Mouse (Mus musculus): Measurements from ENCODE around the gene Pabpc4. TPM values are rescaled to one million over a fixed set of nuclear protein-coding genes. Genes with fewer than 3 reads are reported as not detected.
"Not testable (repeated sequence)": the region's sequence is repeated elsewhere in the genome, so short reads cannot be mapped to it uniquely, and the experiment has no call there.

The Pabpc4 gene
- polyA plus RNA-seq, 1 experiment from 2014 or later: 32.2 TPM

GRCm38 (mm10) chr4:123292989-123293388 is 30.8 kb downstream of the Pabpc4 start:
- no peak overlapping the region for H3K27ac ChIP-seq (replicated peaks)
- H3K9me3 ChIP-seq: no peaks in the 10 kb centered on the region
- H3K9ac ChIP-seq: no peak overlapping the region
- H3K4me3 ChIP-seq: no peak overlapping the region
- ATAC-seq (ENCODE audit: low FRiP score, low read depth): no peak
- no peaks in the 10 kb centered on the region for H3K27me3 ChIP-seq
- WGBS: 95% methylated on average over 7 of the region's 7 CpGs
- no peak overlapping the region for H3K4me2 ChIP-seq
- no peaks in the 10 kb centered on the region for H3K4me1 ChIP-seq (replicated peaks)
- peaks cover 84% of the 10 kb centered on the region for H3K36me3 ChIP-seq

- no peak overlapping the region for H3K4me2 ChIP-seq
- no peak overlapping the region for H3K27ac ChIP-seq (replicated peaks)
- no peaks in the 10 kb centered on the region for H3K4me1 ChIP-seq (replicated peaks)
- H3K27me3 ChIP-seq: no peaks in the 10 kb centered on the region
- peaks cover 87% of the 10 kb centered on the region for H3K36me3 ChIP-seq
- no peaks in the 10 kb centered on the region for H3K9me3 ChIP-seq
- no peak for ATAC-seq (ENCODE audit: low FRiP score, low read depth)
- H3K9ac ChIP-seq: no peak overlapping the region
- WGBS: 86% methylated on average over 7 of the region's 7 CpGs
- no peak overlapping the region for H3K4me3 ChIP-seq
Observed at GRCm38 (mm10) chr4:123293661-123294443, 31.7 kb downstream of the Pabpc4 start.

- peaks cover 86% of the 10 kb centered on the region for H3K36me3 ChIP-seq
- H3K9ac ChIP-seq; H3K9me3 ChIP-seq; H3K27ac ChIP-seq (replicated peaks); H3K4me3 ChIP-seq; ATAC-seq (ENCODE audit: low FRiP score, low read depth); H3K27me3 ChIP-seq; H3K4me2 ChIP-seq; H3K4me1 ChIP-seq (replicated peaks): not testable (repeated sequence)
- 93% methylated on average over 15 of the region's 15 CpGs for WGBS
Observed at GRCm38 (mm10) chr4:123295026-123295425, 32.9 kb downstream of the Pabpc4 start.

GRCm38 (mm10) chr4:123295516-123296147 is 33.5 kb downstream of the Pabpc4 start:
- Histone ChIP-seq H3K9me3 (no peaks in the 10 kb centered on the region), H3K36me3 (peaks cover 85% of the 10 kb centered on the region), H3K9ac (no peak overlapping the region), H3K4me3 (no peak overlapping the region), H3K4me1 (replicated peaks) (no peaks in the 10 kb centered on the region), H3K27me3 (no peaks in the 10 kb centered on the region), H3K4me2 (no peak overlapping the region), H3K27ac (replicated peaks) (no peak overlapping the region)
- ATAC-seq (ENCODE audit: low FRiP score, low read depth): no peak
- 93% methylated on average over 21 of the region's 21 CpGs for WGBS

DNA sequence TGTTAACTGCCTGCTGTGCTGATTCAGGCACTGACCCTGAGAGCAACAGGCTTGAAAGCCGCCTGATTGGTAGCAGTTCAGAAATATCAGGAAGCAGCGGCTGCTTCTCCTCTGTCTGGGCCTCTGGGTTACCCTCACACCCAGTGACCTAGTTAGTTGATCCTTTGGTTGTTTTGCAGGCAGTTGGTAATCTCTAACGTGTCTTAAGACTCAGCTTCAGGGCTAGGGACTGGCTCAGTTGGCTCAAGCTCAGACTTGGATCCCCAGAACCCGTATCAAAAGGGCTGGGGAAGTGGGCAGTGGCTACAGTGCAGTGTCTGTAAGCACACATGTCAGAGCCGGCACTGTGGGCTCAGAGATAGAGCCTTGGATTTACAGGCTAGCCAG is 34.0 kb downstream of the Pabpc4 start:
- WGBS: 89% methylated on average over 5 of the region's 5 CpGs
- no peak for ATAC-seq (ENCODE audit: low FRiP score, low read depth)

GRCm38 (mm10) chr4:123297195-123297960 is 35.2 kb downstream of the Pabpc4 start:
- H3K4me1 ChIP-seq (replicated peaks): no peaks in the 10 kb centered on the region
- ATAC-seq (ENCODE audit: low FRiP score, low read depth): no peak
- H3K4me2 ChIP-seq: no peak overlapping the region
- no peak overlapping the region for H3K9ac ChIP-seq
- 89% methylated on average over 22 of the region's 22 CpGs for WGBS
- no peak overlapping the region for H3K27ac ChIP-seq (replicated peaks)
- no peaks in the 10 kb centered on the region for H3K27me3 ChIP-seq
- H3K4me3 ChIP-seq: no peak overlapping the region
- no peaks in the 10 kb centered on the region for H3K9me3 ChIP-seq
- peaks cover 75% of the 10 kb centered on the region for H3K36me3 ChIP-seq

More for the DNA sequence above, 34.0 kb downstream of the Pabpc4 start:
- H3K9me3 ChIP-seq: no peaks in the 10 kb centered on the region
- no peak overlapping the region for H3K4me3 ChIP-seq
- no peaks in the 10 kb centered on the region for H3K4me1 ChIP-seq (replicated peaks)
- peaks cover 80% of the 10 kb centered on the region for H3K36me3 ChIP-seq
- no peak overlapping the region for H3K4me2 ChIP-seq
- H3K27ac ChIP-seq (replicated peaks): no peak overlapping the region
- H3K27me3 ChIP-seq: no peaks in the 10 kb centered on the region
- no peak overlapping the region for H3K9ac ChIP-seq

- H3K27me3 ChIP-seq: no peaks in the 10 kb centered on the region
- no peaks in the 10 kb centered on the region for H3K4me1 ChIP-seq (replicated peaks)
- no peak overlapping the region for H3K4me2 ChIP-seq
- H3K4me3 ChIP-seq: no peak overlapping the region
- 87% methylated on average over 4 of the region's 4 CpGs for WGBS
- no peak overlapping the region for H3K27ac ChIP-seq (replicated peaks)
- H3K9ac ChIP-seq: no peak overlapping the region
- H3K9me3 ChIP-seq: no peaks in the 10 kb centered on the region
- no peak for ATAC-seq (ENCODE audit: low FRiP score, low read depth)
- H3K36me3 ChIP-seq: peaks cover 76% of the 10 kb centered on the region
Observed at GRCm38 (mm10) chr4:123298226-123298625, 36.1 kb downstream of the Pabpc4 start.

- H3K4me2 ChIP-seq: no peak overlapping the region
- no peaks in the 10 kb centered on the region for H3K4me1 ChIP-seq (replicated peaks)
- H3K9me3 ChIP-seq: no peaks in the 10 kb centered on the region
- no peak for ATAC-seq (ENCODE audit: low FRiP score, low read depth)
- 88% methylated on average over 11 of the region's 11 CpGs for WGBS
- no peaks in the 10 kb centered on the region for H3K27me3 ChIP-seq
- H3K27ac ChIP-seq (replicated peaks): no peak overlapping the region
- no peak overlapping the region for H3K4me3 ChIP-seq
- no peak overlapping the region for H3K9ac ChIP-seq
- peaks cover 76% of the 10 kb centered on the region for H3K36me3 ChIP-seq
Observed at GRCm38 (mm10) chr4:123298980-123299670, 37.0 kb downstream of the Pabpc4 start.

DNA sequence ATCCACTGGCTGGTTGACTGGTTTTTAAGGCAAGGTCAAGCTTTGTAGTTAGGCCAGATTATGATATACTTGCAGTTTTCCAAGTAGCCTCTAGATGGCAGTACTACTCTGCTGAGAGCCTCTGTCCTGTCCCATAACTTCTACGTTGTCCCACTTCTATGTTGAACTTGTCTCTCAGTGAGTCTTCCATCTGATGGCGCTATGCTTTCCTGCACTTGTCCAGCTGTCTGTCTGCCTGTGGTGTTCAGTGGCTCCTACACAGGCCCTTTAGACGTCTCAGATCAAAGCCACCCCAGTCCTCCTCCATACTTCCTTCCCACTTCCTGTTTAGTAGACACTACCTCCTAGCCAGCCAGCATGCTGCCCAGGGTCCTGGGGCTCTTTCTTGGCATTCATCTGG is 43.6 kb downstream of the Pabpc4 start:
- peak; percentile 52 for ATAC-seq (ENCODE audit: low FRiP score, low read depth)
- Histone ChIP-seq H3K4me3 (no peak overlapping the region), H3K4me1 (replicated peaks) (no peaks in the 10 kb centered on the region), H3K27ac (replicated peaks) (no peak overlapping the region), H3K9ac (no peak overlapping the region), H3K9me3 (no peaks in the 10 kb centered on the region), H3K36me3 (peaks cover 29% of the 10 kb centered on the region), H3K4me2 (no peak overlapping the region), H3K27me3 (no peaks in the 10 kb centered on the region)
- WGBS: 36% methylated on average over 3 of the region's 3 CpGs

DNA sequence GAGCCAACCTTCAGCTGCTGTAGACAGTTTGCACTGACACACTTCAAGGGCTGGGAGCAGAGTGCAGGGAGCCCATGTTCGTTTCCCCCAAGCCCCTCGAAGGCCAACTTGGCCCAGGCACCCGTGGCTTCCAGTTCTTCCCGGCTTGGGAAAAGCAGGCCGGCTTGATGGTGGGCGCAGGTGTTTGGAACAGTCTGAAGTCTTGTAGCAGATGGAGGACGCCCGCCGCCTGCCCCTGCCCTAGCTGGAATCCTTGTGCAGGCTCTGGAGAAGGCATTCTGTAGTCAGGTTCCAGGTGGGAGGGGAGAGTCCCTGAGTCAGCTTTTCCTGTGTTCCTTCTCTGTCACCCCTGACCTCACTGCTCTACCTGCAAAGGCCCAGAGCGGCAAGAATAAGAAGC is 44.8 kb downstream of the Pabpc4 start:
- Histone ChIP-seq H3K4me2 (no peak overlapping the region), H3K4me1 (replicated peaks) (no peaks in the 10 kb centered on the region), H3K36me3 (peaks cover 25% of the 10 kb centered on the region), H3K27ac (replicated peaks) (no peak overlapping the region), H3K27me3 (no peaks in the 10 kb centered on the region), H3K4me3 (no peak overlapping the region), H3K9ac (no peak overlapping the region), H3K9me3 (no peaks in the 10 kb centered on the region)
- no peak for ATAC-seq (ENCODE audit: low FRiP score, low read depth)
- 92% methylated on average over 10 of the region's 10 CpGs for WGBS

- Histone ChIP-seq H3K27me3 (no peaks in the 10 kb centered on the region), H3K4me2 (no peak overlapping the region), H3K9me3 (no peaks in the 10 kb centered on the region), H3K4me1 (replicated peaks) (no peaks in the 10 kb centered on the region), H3K36me3 (peaks cover 12% of the 10 kb centered on the region), H3K27ac (replicated peaks) (no peak overlapping the region), H3K4me3 (no peak overlapping the region), H3K9ac (no peak overlapping the region)
- WGBS: 59% methylated on average over 3 of the region's 3 CpGs
- ATAC-seq (ENCODE audit: low FRiP score, low read depth): no peak
Observed at GRCm38 (mm10) chr4:123308292-123308691, 46.1 kb downstream of the Pabpc4 start.

- H3K9me3 ChIP-seq: no peaks in the 10 kb centered on the region
- H3K36me3 ChIP-seq: no peaks in the 10 kb centered on the region
- H3K4me3 ChIP-seq: no peak overlapping the region
- no peak overlapping the region for H3K4me2 ChIP-seq
- H3K27ac ChIP-seq (replicated peaks): no peak overlapping the region
- H3K4me1 ChIP-seq (replicated peaks): no peaks in the 10 kb centered on the region
- H3K27me3 ChIP-seq: no peaks in the 10 kb centered on the region
- H3K9ac ChIP-seq: no peak overlapping the region
- 90% methylated on average over 7 of the region's 7 CpGs for whole genome bisulfite sequencing
- ATAC-seq (ENCODE audit: low FRiP score, low read depth): no peak
Observed at GRCm38 (mm10) chr4:123311845-123312244, 49.7 kb downstream of the Pabpc4 start.
